In genomic region chr12:104835369-104836094, GRCm38 (mm10) we compare ENCODE assay signal across 13 mouse cellular contexts. TPM values are rescaled to one million over a fixed set of nuclear protein-coding genes. Genes with fewer than 3 reads are reported as not detected.
A peak's percentile ranks its signal among the peaks of the same experiment; 100 is the strongest.
DNase-seq lines count a peak whose midpoint lies in the region; ATAC-seq and TF ChIP-seq lines count a peak whose summit lies in the region.
"Had no signal": no experiment of that assay in that cellular context is flagged by ENCODE, and none has a peak within 500 bp of the region (broad histone marks: within the 10 kb centered on the region; RNA-seq: fewer than 3 reads in every experiment).

No protein-coding gene starts in this region.

- 0 out of 2 replicates have a peak, but pooled peaks cover 3% of the 10 kb centered on the region for H3K4me1 ChIP-seq in forebrain, embryonic 15.5 days
- H3K4me1 ChIP-seq in forebrain, embryonic 10.5 days, result peaks cover 30% of the 10 kb centered on the region
- H3K4me1 ChIP-seq in bone marrow macrophage, adult 2 months (ENCODE audit: control insufficient read depth, insufficient read depth, low read length), result peaks cover 24% of the 10 kb centered on the region
- peaks cover 23% of the 10 kb centered on the region for H3K4me1 ChIP-seq in hindbrain, embryonic 15.5 days (replicated peaks)
- peaks cover 19% of the 10 kb centered on the region for H3K4me1 ChIP-seq in midbrain, embryonic 13.5 days (replicated peaks)

- no peaks in the 10 kb centered on the region for H3K36me3 ChIP-seq in forebrain, embryonic 15.5 days
- H3K36me3 ChIP-seq in forebrain, embryonic 10.5 days (replicated peaks), result no peaks in the 10 kb centered on the region
- H3K36me3 ChIP-seq in hindbrain, embryonic 15.5 days, result no peaks in the 10 kb centered on the region
- no peaks in the 10 kb centered on the region for H3K36me3 ChIP-seq in midbrain, embryonic 13.5 days
- H3K36me3 ChIP-seq: liver, embryonic 15.5 days had no signal

- no peak for TF ChIP-seq POLR2A in bone marrow macrophage, adult 2 months (IDR thresholded peaks at IDR 0.05; ENCODE audit: borderline replicate concordance, low read depth, low read length)

- no peak overlapping the region for H3K27ac ChIP-seq in forebrain, embryonic 15.5 days (replicated peaks)
- no peak overlapping the region for H3K27ac ChIP-seq in forebrain, embryonic 10.5 days
- H3K27ac ChIP-seq in bone marrow macrophage, adult 2 months (ENCODE audit: insufficient read depth, low read depth, low read length), result peak overlapping the region; percentile 26
- H3K27ac ChIP-seq in hindbrain, embryonic 15.5 days (replicated peaks), result no peak overlapping the region
- H3K27ac ChIP-seq in midbrain, embryonic 13.5 days, result no peak overlapping the region
- H3K27ac ChIP-seq: liver, embryonic 15.5 days had no signal

- no peak overlapping the region for H3K4me2 ChIP-seq in forebrain, embryonic 15.5 days (replicated peaks)
- no peak overlapping the region for H3K4me2 ChIP-seq in hindbrain, embryonic 15.5 days
- H3K4me2 ChIP-seq in midbrain, embryonic 13.5 days (replicated peaks), result no peak overlapping the region
- H3K4me2 ChIP-seq: liver, embryonic 15.5 days had no signal

- no peak overlapping the region for H3K9ac ChIP-seq in forebrain, embryonic 15.5 days (replicated peaks)
- H3K9ac ChIP-seq in hindbrain, embryonic 15.5 days, result no peak overlapping the region
- no peak overlapping the region for H3K9ac ChIP-seq in midbrain, embryonic 13.5 days (replicated peaks)
- H3K9ac ChIP-seq: liver, embryonic 15.5 days had no signal

- H3K4me3 ChIP-seq in forebrain, embryonic 15.5 days, result no peak overlapping the region
- no peak overlapping the region for H3K4me3 ChIP-seq in forebrain, embryonic 10.5 days
- no peak overlapping the region; the same call in 1 of the 2 replicates for H3K4me3 ChIP-seq in bone marrow macrophage, adult 2 months (ENCODE audit: insufficient read depth, low read length)
- H3K4me3 ChIP-seq in hindbrain, embryonic 15.5 days, result no peak overlapping the region
- no peak overlapping the region for H3K4me3 ChIP-seq in midbrain, embryonic 13.5 days (replicated peaks)
- H3K4me3 ChIP-seq: liver, embryonic 15.5 days had no signal

- H3K27me3 ChIP-seq in forebrain, embryonic 15.5 days, result no peaks in the 10 kb centered on the region
- 0 out of 2 replicates have a peak, but pooled peaks cover 3% of the 10 kb centered on the region for H3K27me3 ChIP-seq in forebrain, embryonic 10.5 days (ENCODE audit: poor library complexity, severe bottlenecking)
- H3K27me3 ChIP-seq in hindbrain, embryonic 15.5 days, result no peaks in the 10 kb centered on the region
- H3K27me3 ChIP-seq in midbrain, embryonic 13.5 days, result no peaks in the 10 kb centered on the region; the same call in 1 of the 2 replicates

- no peak for TF ChIP-seq CTCF in bone marrow macrophage, adult 2 months (IDR thresholded peaks at IDR 0.05; ENCODE audit: low read depth, low read length)

- ATAC-seq in forebrain, embryonic 15.5 days (replicated peaks), result 0 out of 2 replicates have a peak, but pooled peaks have one; percentile 36
- 0 out of 2 replicates have a peak, but pooled peaks have one; percentile 16 for ATAC-seq in hindbrain, embryonic 15.5 days (ENCODE audit: low FRiP score, low read depth)
- ATAC-seq in midbrain, embryonic 13.5 days, result peak; percentile 59

- H3K9me3 ChIP-seq in forebrain, embryonic 15.5 days, result no peaks in the 10 kb centered on the region
- H3K9me3 ChIP-seq in forebrain, embryonic 10.5 days, result no peaks in the 10 kb centered on the region
- H3K9me3 ChIP-seq in hindbrain, embryonic 15.5 days, result no peaks in the 10 kb centered on the region
- H3K9me3 ChIP-seq in midbrain, embryonic 13.5 days, result no peaks in the 10 kb centered on the region
- H3K9me3 ChIP-seq: liver, embryonic 15.5 days had no signal

- WGBS in forebrain, embryonic 15.5 days, result 74% methylated on average over 19 of the region's 19 CpGs
- 78% methylated on average over 19 of the region's 19 CpGs for WGBS in forebrain, embryonic 10.5 days
- 50% methylated on average over 19 of the region's 19 CpGs for WGBS in hindbrain, embryonic 15.5 days
- WGBS in midbrain, embryonic 13.5 days, result 63% methylated on average over 19 of the region's 19 CpGs

- no peak for DNase-seq in forebrain, embryonic 10.5 days (ENCODE audit: extremely low spot score, low spot score)
- no peak for DNase-seq in urinary bladder, postnatal 36 days (ENCODE audit: low spot score in 2 of 2)
- DNase-seq in heart, adult 18-20 months, result no peak
- no peak for DNase-seq in MN1 (ENCODE audit: low spot score)
- DNase-seq: B cell, adult 2 months; cerebellum, adult 18-20 months; kidney, adult 18-20 months; lung, postnatal 36 days had no signal

RNA-seq across cellular contexts. Expression of gene Clmn, which starts 29.3 kb away (rescaled TPM):
- 1.0 and 1.2 TPM in 2 replicates for polyA plus RNA-seq in forebrain, embryonic 15.5 days (2015; fragmentation: Nextera tagmentation; extraction: Ambion mirVana)
- polyA plus RNA-seq in forebrain, embryonic 10.5 days (2016; fragmentation: Nextera tagmentation; extraction: Ambion mirVana), result 1.6 and 2.1 TPM in 2 replicates
- not detected in 2 replicates for polyA plus RNA-seq in bone marrow macrophage, adult 2 months (2012; ENCODE audit: insufficient read depth, insufficient read length, missing spikeins)
- 1.5 and 1.7 TPM in 2 replicates for polyA plus RNA-seq in hindbrain, embryonic 15.5 days (2015; fragmentation: Nextera tagmentation; extraction: Ambion mirVana)
- 0.98 and 1.1 TPM in 2 replicates for polyA plus RNA-seq in midbrain, embryonic 13.5 days (2015; fragmentation: Nextera tagmentation; extraction: Ambion mirVana)
- 1 to 10 TPM; 1.9 to 2.9 TPM for total RNA-seq in heart, adult 18-20 months (2021)
